Mouse (Mus musculus) heart, embryonic 16.5 days (tissue): ENCODE results near the gene Wbp1l. TPM values are rescaled to one million over a fixed set of nuclear protein-coding genes. Genes with fewer than 3 reads are reported as not detected.
"Not testable (repeated sequence)": the region's sequence is repeated elsewhere in the genome, so short reads cannot be mapped to it uniquely, and the experiment has no call there.

Experiments used
- ATAC-seq: fragments of 200-750 bp; cut with Nextera tagmentation; replicated peaks from 2 replicates; pipeline ENCODE4 v1.8.0; 2017; ENCODE audit warnings: moderate number of reproducible peaks; ENCODE audit not compliant: insufficient read depth, low FRiP score; ENCODE audit errors: extremely low read depth
- H3K27ac ChIP-seq: fragments of 300-500 bp; sonication (generic); 2 replicates; pipeline ENCODE4 v1.5.1; 2014; ENCODE audit warnings: mild to moderate bottlenecking, low read length, control low read depth, moderate library complexity
- H3K27me3 ChIP-seq: fragments of 300-500 bp; sonication (generic); 2 replicates; pipeline ENCODE4 v1.6.1; 2014; ENCODE audit warnings: low read length, mixed read lengths; ENCODE audit not compliant: control insufficient read depth, insufficient read depth
- H3K36me3 ChIP-seq: fragments of 300-500 bp; sonication (generic); 2 replicates; pipeline ENCODE4 v1.6.1; 2014; ENCODE audit not compliant: control insufficient read depth, insufficient read depth
- H3K4me1 ChIP-seq: fragments of 300-500 bp; sonication (generic); 2 replicates; pipeline ENCODE4 v1.6.1; 2014; ENCODE audit warnings: low read length, mixed read lengths; ENCODE audit not compliant: control insufficient read depth, insufficient read depth
- H3K4me2 ChIP-seq: fragments of 300-500 bp; sonication (generic); 2 replicates; pipeline ENCODE4 v1.6.1; 2014; ENCODE audit warnings: low read depth, mild to moderate bottlenecking, control low read depth, low read length
- H3K4me3 ChIP-seq: fragments of 300-500 bp; sonication (generic); 2 replicates; pipeline ENCODE4 v1.5.1; 2014; ENCODE audit warnings: mild to moderate bottlenecking, control low read depth, low read length
- H3K9ac ChIP-seq: fragments of 300-500 bp; sonication (generic); 2 replicates; pipeline ENCODE4 v1.6.1; 2014; ENCODE audit warnings: low read length, control low read depth
- H3K9me3 ChIP-seq: fragments of 300-500 bp; sonication (generic); replicated peaks from 2 replicates; pipeline ENCODE4 v1.6.1; 2016; ENCODE audit warnings: low read length; ENCODE audit not compliant: control insufficient read depth
- WGBS: fragments of 180-500 bp; shearing (Covaris S2); extraction: QIAGEN DNeasy Blood & Tissue Kit; methylation state at CpG from one replicate; pipeline ENCODE4 v1.1.7; 2014; 5-methylcytosine and 5-hydroxymethylcytosine counted together
- polyA plus RNA-seq: library from polyadenylated mRNA; unstranded; fragments of >200 nt; fragmentation: Nextera tagmentation; extraction: Ambion mirVana; gene quantifications from 2 replicates; pipeline ENCODE4 v1.2.1, GENCODE M21; 2015

Gene Wbp1l
- polyA plus RNA-seq, 1 experiment from 2014 or later = 60.5 TPM

- Histone ChIP-seq H3K36me3 (no peaks in the 10 kb centered on the region), H3K9ac (no peak overlapping the region), H3K4me2 (no peak overlapping the region), H3K27me3 (no peaks in the 10 kb centered on the region), H3K4me3 (no peak overlapping the region), H3K27ac (no peak overlapping the region; the same call in 1 of the 2 replicates), H3K4me1 (peaks cover 16% of the 10 kb centered on the region), H3K9me3 (no peaks in the 10 kb centered on the region)
- WGBS = 79% methylated on average over 14 of the region's 14 CpGs
- 0 out of 2 replicates have a peak, but pooled peaks have one; percentile 11 for ATAC-seq
Measured at GRCm38 (mm10) chr19:46564043-46564462, 34.8 kb upstream of the Wbp1l start.

- H3K27ac ChIP-seq, H3K4me3 ChIP-seq: not testable (repeated sequence)
Measured at GRCm38 (mm10) chr19:46571211-46571877, 27.5 kb upstream of the Wbp1l start.

GRCm38 (mm10) chr19:46571878-46572244 lies 27.0 kb upstream of the Wbp1l start:
- H3K9ac ChIP-seq = peak overlapping the region; percentile 82

More at GRCm38 (mm10) chr19:46571211-46571877, 27.5 kb upstream of the Wbp1l start:
- H3K4me1 ChIP-seq, ATAC-seq, H3K36me3 ChIP-seq, H3K27me3 ChIP-seq, H3K9ac ChIP-seq, H3K9me3 ChIP-seq: not testable (repeated sequence)
- WGBS = 83% methylated on average over 3 of the region's 3 CpGs
- peak overlapping the region; percentile 83; the same call in 1 of the 2 replicates for H3K4me2 ChIP-seq

GRCm38 (mm10) chr19:46572548-46572947 lies 26.3 kb upstream of the Wbp1l start:
- no peaks in the 10 kb centered on the region for H3K27me3 ChIP-seq
- H3K4me1 ChIP-seq = peaks cover 10% of the 10 kb centered on the region
- H3K36me3 ChIP-seq = no peaks in the 10 kb centered on the region
- under 1% methylated on average over 17 of the region's 17 CpGs for WGBS
- H3K4me3 ChIP-seq = peak overlapping the region; percentile 91
- ATAC-seq = peak; percentile 11; the same call in 1 of the 2 replicates
- peak overlapping the region; percentile 83 for H3K4me2 ChIP-seq
- H3K9me3 ChIP-seq = no peaks in the 10 kb centered on the region
- H3K27ac ChIP-seq = peak overlapping the region; percentile 72
- H3K9ac ChIP-seq = peak overlapping the region; percentile 82

More at GRCm38 (mm10) chr19:46571878-46572244, 27.0 kb upstream of the Wbp1l start:
- ATAC-seq = no peak
- H3K36me3 ChIP-seq = no peaks in the 10 kb centered on the region
- peaks cover 10% of the 10 kb centered on the region for H3K4me1 ChIP-seq
- H3K4me2 ChIP-seq = peak overlapping the region; percentile 83
- peak overlapping the region; percentile 91 for H3K4me3 ChIP-seq
- WGBS = 27% methylated on average over 10 of the region's 10 CpGs
- no peaks in the 10 kb centered on the region for H3K9me3 ChIP-seq
- H3K27me3 ChIP-seq = no peaks in the 10 kb centered on the region
- H3K27ac ChIP-seq = no peak overlapping the region; the same call in 1 of the 2 replicates

GRCm38 (mm10) chr19:46572951-46573937 lies 25.6 kb upstream of the Wbp1l start, which contains the start of the genes Arl3 and Sfxn2:
Arl3 (minus strand) TSS chr19:46573198.
Sfxn2 (plus strand) TSS chr19:46573365.
- Histone ChIP-seq H3K4me3 (peak within 1 kb of the TSS; percentile 91), H3K9me3 (no peaks in the 10 kb centered on the region), H3K4me1 (peaks cover 10% of the 10 kb centered on the region), H3K4me2 (peak within 1 kb of the TSS; percentile 83), H3K27ac (peak within 1 kb of the TSS; percentile 79), H3K36me3 (no peaks in the 10 kb centered on the region), H3K9ac (peak within 1 kb of the TSS; percentile 82), H3K27me3 (no peaks in the 10 kb centered on the region)
- under 1% methylated on average over 65 of the region's 67 CpGs for WGBS
- peak; percentile 97 for ATAC-seq

GRCm38 (mm10) chr19:46573990-46574389 lies 24.9 kb upstream of the Wbp1l start:
- H3K4me1 ChIP-seq = peaks cover 14% of the 10 kb centered on the region
- peak overlapping the region; percentile 83 for H3K4me2 ChIP-seq
- no peaks in the 10 kb centered on the region for H3K27me3 ChIP-seq
- no peaks in the 10 kb centered on the region for H3K36me3 ChIP-seq
- ATAC-seq = no peak
- no peaks in the 10 kb centered on the region for H3K9me3 ChIP-seq
- WGBS = 42% methylated on average over 6 of the region's 6 CpGs
- peak overlapping the region; percentile 81 for H3K9ac ChIP-seq
- H3K4me3 ChIP-seq = peak overlapping the region; percentile 91
- H3K27ac ChIP-seq = no peak overlapping the region

- H3K27ac ChIP-seq = no peak overlapping the region
- ATAC-seq = no peak
- H3K4me2 ChIP-seq = no peak overlapping the region
- 66% methylated on average over 4 of the region's 4 CpGs for WGBS
- H3K27me3 ChIP-seq = no peaks in the 10 kb centered on the region
- no peaks in the 10 kb centered on the region for H3K9me3 ChIP-seq
- H3K4me3 ChIP-seq = no peak overlapping the region
- H3K4me1 ChIP-seq = peaks cover 17% of the 10 kb centered on the region
- H3K36me3 ChIP-seq = no peaks in the 10 kb centered on the region
- no peak overlapping the region for H3K9ac ChIP-seq
Measured at GRCm38 (mm10) chr19:46575196-46575595, 23.7 kb upstream of the Wbp1l start.

- H3K4me1 ChIP-seq = no peaks in the 10 kb centered on the region
- no peak overlapping the region for H3K27ac ChIP-seq
- peaks cover 11% of the 10 kb centered on the region for H3K36me3 ChIP-seq
- no peak overlapping the region for H3K4me3 ChIP-seq
- 58% methylated on average over 13 of the region's 13 CpGs for WGBS
- no peak overlapping the region for H3K9ac ChIP-seq
- no peaks in the 10 kb centered on the region for H3K27me3 ChIP-seq
- H3K4me2 ChIP-seq = no peak overlapping the region
- H3K9me3 ChIP-seq = no peaks in the 10 kb centered on the region
- ATAC-seq = peak; percentile 83
Measured at GRCm38 (mm10) chr19:46587823-46588508, 10.9 kb upstream of the Wbp1l start.
